In the genomic region with DNA sequence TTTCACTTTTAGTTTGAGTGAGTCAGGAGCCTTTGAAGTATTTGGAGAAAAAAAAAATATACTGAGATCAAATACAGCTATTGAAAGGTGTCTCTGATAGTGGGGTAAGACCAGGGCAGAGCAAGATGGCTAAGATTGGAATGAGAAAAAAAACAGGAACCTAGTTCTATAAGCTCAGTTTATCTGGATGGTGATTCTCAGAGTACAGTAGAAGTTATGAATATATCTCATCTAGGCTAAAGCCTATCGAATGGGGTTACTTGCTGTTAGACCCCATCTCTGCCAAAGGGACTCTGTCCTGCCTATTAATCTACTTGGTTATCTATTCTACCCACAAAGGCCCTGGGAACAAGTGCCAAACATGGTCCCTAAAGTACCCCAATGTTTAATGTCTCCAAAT, we compare ENCODE assay signal across 30 mouse cellular contexts.
"Had no signal": no experiment of that assay in that cellular context is flagged by ENCODE, and none has a peak within 500 bp of the region (broad histone marks: within the 10 kb centered on the region; RNA-seq: fewer than 3 reads in every experiment).

No protein-coding gene starts in this region.

- H3K4me3 ChIP-seq: left cerebral cortex, adult 2 months; limb, embryonic 10.5 days; limb, embryonic 12.5 days; limb, embryonic 13.5 days; limb, embryonic 15.5 days; liver, embryonic 12.5 days; liver, embryonic 13.5 days; liver, embryonic 15.5 days; lung, embryonic 15.5 days; megakaryocyte, embryonic 14.5 days; midbrain, embryonic 10.5 days; midbrain, embryonic 12.5 days; midbrain, embryonic 13.5 days; midbrain, embryonic 15.5 days; myocyte had no signal

- DNase-seq: left cerebral cortex, postnatal 4 days; liver; liver, embryonic 13.5 days; liver, postnatal 0 days; lung, adult 18-20 months; lung, adult 2 months; lung, embryonic 14.5 days; lung, postnatal 10 days; lung, postnatal 14 days; lung, postnatal 36 days; lung, postnatal 4 days; midbrain, embryonic 14.5 days had no signal

- ATAC-seq: liver, embryonic 12.5 days; liver, postnatal 0 days; lung, postnatal 0 days; midbrain, embryonic 13.5 days; midbrain, embryonic 15.5 days; midbrain, embryonic 16.5 days had no signal

- H3K27ac ChIP-seq: left cerebral cortex, adult 2 months; limb, embryonic 10.5 days; limb, embryonic 12.5 days; limb, embryonic 13.5 days; limb, embryonic 15.5 days; liver, embryonic 12.5 days; liver, embryonic 13.5 days; liver, embryonic 14.5 days; liver, embryonic 15.5 days; macrophage; midbrain, embryonic 10.5 days; midbrain, embryonic 12.5 days; midbrain, embryonic 13.5 days; midbrain, embryonic 15.5 days had no signal

- H3K9me3 ChIP-seq: limb, embryonic 10.5 days; limb, embryonic 12.5 days; limb, embryonic 13.5 days; limb, embryonic 15.5 days; liver, embryonic 12.5 days; liver, embryonic 13.5 days; liver, embryonic 15.5 days; lung, embryonic 15.5 days; megakaryocyte, embryonic 14.5 days; midbrain, embryonic 10.5 days; midbrain, embryonic 12.5 days; midbrain, embryonic 13.5 days; midbrain, embryonic 15.5 days had no signal

- H3K27me3 ChIP-seq: limb, embryonic 12.5 days; limb, embryonic 13.5 days; limb, embryonic 15.5 days; liver, embryonic 12.5 days; liver, embryonic 13.5 days; liver, embryonic 15.5 days; lung, embryonic 15.5 days; megakaryocyte, embryonic 14.5 days; midbrain, embryonic 12.5 days; midbrain, embryonic 13.5 days; midbrain, embryonic 15.5 days had no signal

- H3K36me3 ChIP-seq: limb, embryonic 10.5 days; limb, embryonic 12.5 days; limb, embryonic 13.5 days; limb, embryonic 15.5 days; liver, embryonic 12.5 days; liver, embryonic 13.5 days; liver, embryonic 15.5 days; lung, embryonic 15.5 days; midbrain, embryonic 10.5 days; midbrain, embryonic 12.5 days; midbrain, embryonic 13.5 days; midbrain, embryonic 15.5 days had no signal

- H3K9ac ChIP-seq: limb, embryonic 12.5 days; limb, embryonic 13.5 days; limb, embryonic 15.5 days; liver, embryonic 12.5 days; liver, embryonic 13.5 days; liver, embryonic 14.5 days; liver, embryonic 15.5 days; liver, postnatal 0 days; lung, embryonic 14.5 days; lung, embryonic 15.5 days; midbrain, embryonic 12.5 days; midbrain, embryonic 13.5 days; midbrain, embryonic 15.5 days had no signal

- H3K4me1 ChIP-seq: limb, embryonic 10.5 days; limb, embryonic 12.5 days; limb, embryonic 15.5 days; midbrain, embryonic 10.5 days; midbrain, embryonic 12.5 days had no signal
